Comparison of ENCODE assay signal across 10 mouse cellular contexts in the genomic region with DNA sequence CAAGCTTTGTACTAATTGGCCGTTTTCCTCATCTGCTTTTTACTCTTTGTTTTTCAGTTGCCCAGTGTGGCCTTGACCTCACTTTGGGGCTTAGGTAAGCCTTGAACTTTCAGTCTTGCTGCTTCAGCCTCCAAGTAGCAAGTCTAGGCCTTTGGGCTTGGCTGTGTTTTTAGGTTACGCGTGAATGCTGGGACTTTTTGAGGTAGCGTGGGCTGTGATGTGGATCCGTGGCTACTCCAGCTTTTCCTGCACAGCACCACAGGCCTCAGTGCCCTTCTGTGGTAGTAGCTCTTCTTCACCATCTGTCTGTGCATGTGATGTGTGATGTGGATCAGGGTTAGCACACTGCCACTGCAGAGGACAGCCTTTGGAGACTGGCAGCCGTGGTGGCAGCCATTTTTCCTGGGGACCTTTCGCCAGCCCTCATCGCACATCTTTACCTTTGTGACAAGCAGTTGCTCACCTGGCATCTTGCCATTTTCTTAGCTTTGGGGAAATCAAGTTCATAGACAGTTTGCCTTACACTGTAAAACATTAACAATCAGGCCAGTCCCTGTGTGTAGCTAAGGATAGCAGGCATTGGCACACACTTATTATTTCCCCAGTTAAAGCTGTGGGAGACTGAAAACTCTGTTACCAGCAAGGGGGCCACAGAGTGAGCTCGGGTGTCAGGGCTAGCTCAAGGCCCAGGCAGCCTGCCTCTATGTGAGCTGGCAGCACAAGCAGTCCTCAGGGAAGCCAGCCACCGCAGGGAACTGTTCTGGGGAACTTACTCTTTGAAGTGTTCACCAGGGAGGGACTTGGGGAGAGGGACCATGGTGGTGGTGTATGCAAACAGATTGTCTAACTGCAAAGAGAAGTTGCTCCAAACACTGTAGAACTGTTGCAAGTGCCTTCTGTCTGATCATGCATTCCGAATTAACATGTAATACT.
DNase-seq lines count a peak whose midpoint lies in the region; ATAC-seq and TF ChIP-seq lines count a peak whose summit lies in the region.
"Had no signal": no experiment of that assay in that cellular context is flagged by ENCODE, and none has a peak within 500 bp of the region (broad histone marks: within the 10 kb centered on the region; RNA-seq: fewer than 3 reads in every experiment).

No protein-coding gene starts in this region.

- H3K9me3 ChIP-seq in forebrain, embryonic 10.5 days: no peaks in the 10 kb centered on the region
- no peaks in the 10 kb centered on the region for H3K9me3 ChIP-seq in liver, embryonic 11.5 days (ENCODE audit: control insufficient read depth, low read length)
- H3K9me3 ChIP-seq: G1E had no signal

- H3K4me1 ChIP-seq in kidney, adult 2 months (ENCODE audit: control insufficient read depth, insufficient read depth, low read length): peaks cover 32% of the 10 kb centered on the region
- H3K4me1 ChIP-seq in forebrain, embryonic 10.5 days: peaks cover 64% of the 10 kb centered on the region
- H3K4me1 ChIP-seq in liver, embryonic 11.5 days (replicated peaks; ENCODE audit: control insufficient read depth, insufficient read depth, low read length): peaks cover 51% of the 10 kb centered on the region

- WGBS in kidney, adult 2 months: 56% methylated on average over 11 of the region's 11 CpGs
- WGBS in forebrain, embryonic 10.5 days: 81% methylated on average over 11 of the region's 11 CpGs
- 81% methylated on average over 11 of the region's 11 CpGs for whole genome bisulfite sequencing in liver, embryonic 11.5 days

- no peak overlapping the region for H3K4me3 ChIP-seq in kidney, adult 2 months (ENCODE audit: insufficient read depth, low read depth, low read length)
- no peak overlapping the region for H3K4me3 ChIP-seq in forebrain, embryonic 10.5 days
- no peak overlapping the region for H3K4me3 ChIP-seq in liver, embryonic 11.5 days (ENCODE audit: low read depth, low read length)

- H3K27ac ChIP-seq in kidney, adult 2 months (ENCODE audit: insufficient read depth, low read depth, low read length): peak overlapping the region; percentile 13; the same call in 1 of the 2 replicates
- peak overlapping the region; percentile 40; the same call in 1 of the 2 replicates for H3K27ac ChIP-seq in forebrain, embryonic 10.5 days
- H3K27ac ChIP-seq in liver, embryonic 11.5 days (ENCODE audit: low read depth, low read length): no peak overlapping the region

- no peak for TF ChIP-seq CTCF in kidney, adult 2 months (conservative IDR thresholded peaks at IDR 0.05; ENCODE audit: insufficient read depth, insufficient read length, low read depth, low read length)

- peak overlapping the region; percentile 25; the same call in 1 of the 2 replicates for H3K9ac ChIP-seq in liver, embryonic 11.5 days (ENCODE audit: low read depth, low read length)

- H3K4me2 ChIP-seq in liver, embryonic 11.5 days: no peak overlapping the region

- no peak for ATAC-seq in liver, embryonic 11.5 days (replicated peaks; ENCODE audit: low FRiP score)

- peak; percentile 61 for DNase-seq in kidney, adult 2 months
- no peak for DNase-seq in kidney, adult 11 months
- DNase-seq in ZHBTc4 (ENCODE audit: low read depth, low spot score): peak; percentile 37
- no peak for DNase-seq in forebrain, embryonic 10.5 days (ENCODE audit: extremely low spot score, low spot score)
- no peak for DNase-seq in liver, embryonic 11.5 days (ENCODE audit: low spot score)
- DNase-seq in embryo, embryonic 10 days (ENCODE audit: low spot score): no peak
- no peak for DNase-seq in ovary, adult 18-20 months (ENCODE audit: low spot score)
- DNase-seq in c-Kit-positive CD71-positive TER-119-positive erythroid progenitor cells, embryonic 14.5 days (ENCODE audit: low spot score): no peak
- DNase-seq: thymus, postnatal 25 days had no signal

- H3K36me3 ChIP-seq in kidney, adult 2 months (ENCODE audit: control insufficient read depth, insufficient read depth, low read length): no peaks in the 10 kb centered on the region
- H3K36me3 ChIP-seq in forebrain, embryonic 10.5 days (replicated peaks): peaks cover 11% of the 10 kb centered on the region
- no peaks in the 10 kb centered on the region for H3K36me3 ChIP-seq in liver, embryonic 11.5 days (ENCODE audit: control insufficient read depth, insufficient read depth, low read length)

- TF ChIP-seq POLR2A in kidney, adult 2 months (IDR thresholded peaks at IDR 0.05; ENCODE audit: low read depth, low read length): no peak

- H3K27me3 ChIP-seq in kidney, adult 2 months (replicated peaks; ENCODE audit: control insufficient read depth, insufficient read depth, low read length): no peaks in the 10 kb centered on the region
- no peaks in the 10 kb centered on the region for H3K27me3 ChIP-seq in forebrain, embryonic 10.5 days (ENCODE audit: poor library complexity, severe bottlenecking)
- H3K27me3 ChIP-seq in liver, embryonic 11.5 days (replicated peaks; ENCODE audit: control insufficient read depth, insufficient read depth, low read length): no peaks in the 10 kb centered on the region

Comparison
In these comparisons a context has a peak if more than half of its experiments do, and no peak if none do; other contexts are left out.
1. DNase-seq: peak in kidney, adult 2 months (single experiment) and ZHBTc4 (single experiment); none in kidney, adult 11 months (single experiment), forebrain, embryonic 10.5 days (single experiment), liver, embryonic 11.5 days (single experiment), embryo, embryonic 10 days (single experiment), ovary, adult 18-20 months (single experiment) and c-Kit-positive CD71-positive TER-119-positive erythroid progenitor cells, embryonic 14.5 days (single experiment).